Mouse (Mus musculus): ENCODE data around the gene Tbc1d30.

Gene Tbc1d30

DNA sequence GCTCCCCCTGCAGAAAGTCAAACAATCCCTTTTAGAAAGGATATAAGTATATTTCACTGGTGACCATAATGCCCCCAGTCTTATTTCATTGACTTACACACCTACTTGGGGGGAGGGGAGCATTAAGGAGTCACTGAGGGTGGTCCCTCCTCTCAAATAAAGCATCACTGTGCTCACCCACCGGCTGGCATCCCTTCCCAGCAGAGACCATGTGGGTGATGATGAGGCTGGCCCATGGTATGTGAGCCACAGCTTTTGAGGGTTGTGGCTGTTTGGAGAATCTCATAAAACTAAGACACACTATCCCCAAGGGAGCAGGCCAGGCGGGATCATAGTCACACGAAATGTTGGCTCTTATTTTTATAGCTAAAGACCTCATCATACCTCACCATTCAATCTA is 116.6 kb downstream of the Tbc1d30 start:
- in situ Hi-C loops (cut with MboI, MseI): no loop called here

DNA sequence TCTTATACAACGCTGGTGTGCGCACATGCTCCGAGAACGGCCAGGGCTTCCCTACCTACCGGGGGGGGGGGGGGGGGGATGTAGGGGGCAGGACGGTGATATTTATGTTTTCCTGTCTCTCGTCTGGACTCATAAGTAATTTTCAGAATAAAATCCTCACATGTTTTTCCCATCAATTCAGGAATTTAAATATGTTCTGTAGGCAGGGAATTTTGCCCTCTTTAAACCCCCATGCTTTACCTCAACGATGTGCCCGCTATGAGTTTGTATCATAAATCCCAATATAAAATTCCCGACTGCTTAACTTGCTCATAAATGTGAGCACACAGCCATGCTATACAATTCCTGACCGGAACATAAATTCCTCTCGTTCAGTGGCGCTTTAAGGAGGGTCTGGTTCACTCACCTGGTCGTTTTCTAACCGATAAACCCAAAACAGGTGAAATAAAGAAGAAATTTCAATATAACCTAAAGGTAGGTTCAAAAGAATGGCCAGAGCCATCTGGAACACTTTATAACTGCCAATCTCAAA is 122.6 kb downstream of the Tbc1d30 start:
- in situ Hi-C loops (cut with MboI, MseI): no loop called here

DNA sequence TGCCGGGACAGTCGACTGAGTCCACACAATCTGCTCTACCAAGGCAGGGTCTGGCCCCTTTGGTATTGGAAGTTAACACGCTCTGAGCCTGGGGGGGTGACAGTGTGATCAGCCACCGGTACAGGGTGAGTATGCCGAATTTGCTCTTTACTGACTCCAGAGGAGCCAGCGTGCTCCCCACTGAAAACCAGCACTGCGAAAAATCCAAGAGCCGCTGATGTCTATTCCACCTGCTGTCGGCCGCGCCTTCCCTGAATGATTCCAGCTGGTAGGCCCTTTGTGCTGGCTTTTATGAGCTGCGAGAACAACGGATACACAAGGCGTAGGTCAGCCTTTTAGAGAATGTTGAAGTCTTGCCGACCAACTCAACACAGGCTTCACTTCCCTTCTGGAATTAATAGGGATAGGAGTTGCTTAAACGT is 123.1 kb downstream of the Tbc1d30 start:
- in situ Hi-C loops (cut with MboI, MseI): no loop called here

DNA sequence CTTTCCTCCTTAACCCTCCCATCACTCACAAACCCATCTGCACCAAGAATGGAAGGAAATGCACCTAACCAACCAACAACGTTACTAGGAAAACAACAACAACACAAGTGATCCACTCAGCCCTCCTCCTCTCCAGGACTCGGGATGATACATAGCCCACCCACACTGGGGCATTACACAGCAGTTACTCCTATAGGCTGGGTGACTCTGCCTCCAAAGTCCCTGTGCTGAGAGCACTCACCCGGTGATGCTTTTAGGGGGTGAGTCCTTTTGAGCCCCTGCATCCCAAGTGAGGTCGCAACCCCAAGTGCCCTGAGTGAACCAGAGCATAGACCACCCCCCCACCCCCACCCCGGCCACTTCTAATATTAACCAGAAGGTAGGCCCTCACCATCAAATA is 123.7 kb downstream of the Tbc1d30 start:
- in situ Hi-C loops (cut with MboI, MseI): no loop called here

DNA sequence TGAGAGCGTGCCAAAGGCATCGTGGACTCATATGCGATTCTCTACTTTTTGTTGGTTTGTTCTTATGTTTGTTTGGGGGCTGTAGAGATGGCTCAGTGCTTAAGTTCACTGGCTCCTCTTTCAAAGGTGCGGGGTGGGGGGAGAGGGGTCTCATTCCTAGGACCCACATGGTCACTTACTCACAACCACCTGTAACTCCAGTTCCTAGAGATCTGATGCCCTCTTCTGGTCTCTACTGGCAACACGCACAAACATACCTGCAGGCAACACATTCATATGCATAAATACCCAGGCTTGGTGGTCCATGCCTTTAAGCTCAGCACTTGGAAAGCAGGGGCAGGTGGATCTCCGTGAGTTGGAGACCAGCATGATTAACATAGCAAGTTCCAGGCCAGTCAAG is 125.4 kb downstream of the Tbc1d30 start:
- in situ Hi-C loops (cut with MboI, MseI): no loop called here

DNA sequence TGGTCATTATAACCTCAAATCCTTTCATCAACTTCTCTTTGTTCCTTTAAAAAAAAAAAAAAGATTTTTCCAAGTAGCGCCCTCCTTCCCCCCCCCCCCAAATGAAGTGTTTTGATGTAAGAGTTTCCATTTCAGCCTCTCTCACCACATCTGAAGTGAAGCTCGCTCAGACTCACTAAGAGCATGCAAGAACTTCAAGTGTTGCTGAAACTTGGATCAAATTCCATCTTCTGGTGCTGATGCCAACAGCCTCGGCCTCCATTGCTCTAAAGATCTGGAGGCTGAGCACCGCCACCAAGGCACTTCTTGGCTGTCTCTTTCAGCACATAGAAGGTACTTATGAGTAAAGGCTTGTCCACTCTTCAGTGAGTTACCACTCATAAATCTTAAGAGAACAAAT is 128.2 kb downstream of the Tbc1d30 start:
- in situ Hi-C loops (cut with MboI, MseI): no loop called here

DNA sequence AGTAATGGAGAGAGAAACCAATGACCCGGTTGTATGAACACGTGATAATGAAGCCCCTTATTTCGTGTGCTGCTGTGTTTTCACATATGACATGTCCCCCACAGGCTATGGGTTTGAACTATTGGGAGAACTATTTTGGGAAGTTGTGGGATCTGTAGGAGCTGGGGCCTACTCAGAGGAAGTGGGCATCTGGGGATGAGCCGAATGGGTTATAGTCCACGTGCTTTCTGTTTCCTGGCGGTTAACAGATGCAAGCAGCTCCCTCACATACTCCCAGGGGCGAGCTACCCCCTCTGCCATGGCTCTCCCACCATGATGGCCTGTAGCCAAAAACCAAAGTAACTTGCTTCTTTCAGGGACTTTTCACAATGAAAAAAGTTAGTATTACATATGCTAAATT is 132.5 kb downstream of the Tbc1d30 start:
- in situ Hi-C loops (cut with MboI, MseI): no loop called here

DNA sequence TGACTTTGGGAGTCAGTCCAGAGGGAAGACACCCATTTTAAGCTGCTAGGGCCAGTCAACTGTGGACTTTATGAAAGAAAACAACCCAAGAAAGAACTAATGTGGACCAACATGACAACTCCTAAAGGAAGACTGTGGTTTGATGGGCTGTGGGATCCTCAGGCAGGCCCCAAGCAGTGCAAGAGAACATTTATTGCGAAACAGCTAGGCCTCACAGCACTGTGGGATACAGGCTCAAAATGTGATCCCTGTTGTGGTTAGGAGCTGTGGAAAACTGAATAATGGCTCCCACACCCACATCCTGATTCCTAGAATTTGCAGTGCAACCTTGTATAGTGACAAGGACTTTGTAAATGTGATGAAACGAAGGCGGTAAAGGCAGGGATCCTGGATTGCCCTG is 134.3 kb downstream of the Tbc1d30 start:
- in situ Hi-C loops (cut with MboI, MseI): no loop called here
